Mouse (Mus musculus): ENCODE results near the gene AB124611. TPM values are rescaled to one million over a fixed set of nuclear protein-coding genes. Genes with fewer than 3 reads are reported as not detected.

AB124611 gene
- polyA plus RNA-seq, 1 experiment: 0.56 TPM

DNA sequence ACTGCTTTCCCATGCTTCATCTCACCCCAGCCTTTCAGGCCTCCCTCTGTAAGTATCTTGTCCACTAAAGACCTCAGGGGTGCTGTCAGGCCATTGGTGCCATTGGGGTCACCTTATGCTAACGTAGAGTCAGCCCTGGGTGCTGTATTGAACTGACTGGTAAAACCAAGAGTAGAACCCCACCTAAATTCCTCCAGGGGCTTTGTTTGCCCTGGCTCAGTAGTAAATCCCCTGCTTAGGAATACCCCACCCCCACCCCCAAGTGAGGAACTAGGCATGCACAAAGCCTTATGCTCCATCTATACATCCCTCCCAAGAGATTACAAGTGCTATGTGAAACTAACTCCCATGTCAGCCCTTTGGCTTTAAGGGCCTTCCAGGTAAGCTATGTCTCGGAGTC lies 31.6 kb downstream of the AB124611 start:
- no peak for DNase-seq (ENCODE audit: extremely low spot score in 1 of 2, low spot score in 1 of 2)

DNA sequence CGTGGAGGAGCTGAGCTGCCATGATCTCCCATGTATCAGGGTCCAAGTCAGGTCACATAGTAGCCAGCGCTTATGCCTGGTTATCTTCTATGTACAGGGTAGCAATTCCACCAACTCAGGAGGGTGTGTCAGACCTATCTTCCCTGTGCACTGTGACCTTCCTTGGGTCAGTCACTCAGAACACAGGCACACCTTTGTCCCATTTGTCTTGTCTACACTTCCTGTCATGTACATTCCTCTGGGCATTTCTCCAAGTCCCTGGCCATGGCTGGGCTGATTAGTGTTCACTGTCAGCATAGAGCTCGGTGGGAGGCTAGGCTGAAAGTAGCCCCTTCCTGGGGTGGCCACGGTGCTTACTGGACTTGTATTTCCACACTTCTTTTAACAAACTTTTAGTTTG lies 32.4 kb downstream of the AB124611 start:
- DNase-seq (ENCODE audit: extremely low spot score in 1 of 2, low spot score in 1 of 2): no peak

DNA sequence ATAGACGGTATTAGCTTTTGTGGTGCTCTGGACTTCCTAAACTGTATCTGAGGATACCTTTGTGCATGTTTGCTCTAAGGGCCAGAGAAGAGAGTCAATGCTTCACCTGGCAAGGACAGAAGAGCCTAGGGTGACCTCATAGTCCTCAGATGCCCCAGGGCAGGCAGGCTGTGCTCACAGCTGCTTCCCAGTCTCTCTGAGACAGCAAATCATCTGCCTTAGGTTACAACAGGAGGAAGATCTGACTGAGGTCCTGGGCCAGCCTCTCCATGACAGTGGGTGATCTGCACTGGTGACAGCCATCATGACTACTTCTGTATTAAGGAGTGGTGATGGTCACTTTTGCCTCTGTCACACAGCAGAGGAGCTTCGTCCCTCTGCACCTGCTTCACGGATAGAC lies 33.2 kb downstream of the AB124611 start:
- no peak for DNase-seq (ENCODE audit: extremely low spot score in 1 of 2, low spot score in 1 of 2)

DNA sequence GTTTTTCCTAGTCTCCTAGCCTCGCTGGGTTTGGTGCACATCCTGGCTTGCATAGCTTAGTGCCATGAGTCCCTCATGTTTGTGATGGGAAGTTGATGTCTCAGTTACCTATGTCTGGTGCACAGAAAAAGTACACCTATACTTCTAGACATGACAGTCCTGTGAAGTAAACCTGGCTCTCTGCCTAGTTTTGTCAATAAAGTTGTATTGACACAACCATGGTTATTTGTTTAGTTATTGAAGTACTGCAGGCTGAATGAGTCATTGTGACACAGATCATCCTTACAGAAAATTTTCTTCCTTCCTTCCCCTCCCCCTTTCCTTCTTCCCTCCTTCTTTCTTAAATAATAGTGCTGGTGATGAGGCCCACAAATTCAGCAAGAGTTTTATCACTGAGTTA lies 38.4 kb downstream of the AB124611 start:
- DNase-seq (ENCODE audit: extremely low spot score in 1 of 2, low spot score in 1 of 2): no peak

DNA sequence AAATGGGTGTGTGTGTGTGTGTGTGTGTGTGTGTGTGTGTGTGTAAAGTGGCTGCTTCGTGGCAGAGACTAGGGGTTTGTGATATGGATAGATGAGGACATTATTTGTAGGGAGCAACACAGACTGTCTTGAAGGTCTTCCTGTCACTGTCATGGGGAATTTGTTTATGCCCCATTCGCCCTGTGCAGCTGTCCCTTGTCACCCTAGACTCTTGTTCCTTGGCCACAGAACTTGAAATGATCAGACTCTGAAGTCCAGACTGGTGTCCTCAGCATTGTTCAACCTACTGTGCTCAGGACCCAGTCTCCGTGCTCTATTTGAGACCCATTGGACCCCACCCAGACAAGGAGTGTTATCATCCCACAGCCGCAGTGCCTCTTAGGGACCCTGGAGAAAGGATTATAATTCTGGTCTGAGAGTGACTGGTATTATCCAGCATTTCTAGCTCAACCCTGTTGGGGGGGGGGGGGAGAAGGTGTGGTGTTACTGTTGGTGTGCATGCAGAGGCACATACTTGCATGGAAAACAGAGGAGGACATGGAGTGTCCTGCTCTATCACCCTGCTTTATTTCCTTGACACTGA lies 39.1 kb downstream of the AB124611 start:
- DNase-seq (ENCODE audit: extremely low spot score in 1 of 2, low spot score in 1 of 2): no peak

DNA sequence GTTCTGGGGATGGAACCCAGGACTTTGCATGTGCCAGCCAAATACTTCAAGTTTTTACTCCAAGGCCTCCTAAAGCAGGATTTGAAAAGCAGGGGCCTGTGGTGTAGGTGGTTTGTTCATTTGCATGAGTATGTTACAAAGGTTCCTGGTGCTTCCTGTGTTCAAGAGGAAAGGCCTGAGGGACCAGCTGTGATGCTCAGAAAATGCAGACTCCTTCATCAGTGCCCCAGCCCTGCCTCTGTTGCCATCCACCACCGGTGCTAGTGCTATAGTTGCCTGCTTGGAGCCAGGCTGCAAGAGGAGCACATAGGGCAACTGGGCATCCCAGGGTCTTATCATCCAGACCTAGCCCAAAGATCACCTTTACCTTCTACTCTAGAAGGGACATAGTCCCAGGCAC lies 40.6 kb downstream of the AB124611 start:
- DNase-seq (ENCODE audit: extremely low spot score in 1 of 2, low spot score in 1 of 2): no peak

DNA sequence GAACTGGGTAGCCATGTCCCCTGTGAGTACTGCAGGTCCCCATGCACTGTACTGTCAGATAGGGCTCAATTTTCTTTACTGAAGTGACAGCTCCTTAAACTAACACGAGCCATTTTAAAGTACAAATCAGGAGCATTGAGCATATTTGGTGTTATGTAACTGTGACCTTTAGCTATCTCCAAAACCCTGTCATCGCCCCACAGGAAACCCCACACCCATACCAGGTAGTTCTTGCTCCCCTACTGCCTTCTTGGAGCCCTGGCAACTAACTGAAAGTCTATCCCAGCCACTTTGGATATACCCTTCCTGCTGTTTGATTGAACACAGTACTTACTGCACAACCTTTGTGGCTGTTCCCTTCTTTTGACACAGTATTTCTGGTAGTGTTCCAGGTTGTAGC lies 41.1 kb downstream of the AB124611 start:
- no peak for DNase-seq (ENCODE audit: extremely low spot score in 1 of 2, low spot score in 1 of 2)

DNA sequence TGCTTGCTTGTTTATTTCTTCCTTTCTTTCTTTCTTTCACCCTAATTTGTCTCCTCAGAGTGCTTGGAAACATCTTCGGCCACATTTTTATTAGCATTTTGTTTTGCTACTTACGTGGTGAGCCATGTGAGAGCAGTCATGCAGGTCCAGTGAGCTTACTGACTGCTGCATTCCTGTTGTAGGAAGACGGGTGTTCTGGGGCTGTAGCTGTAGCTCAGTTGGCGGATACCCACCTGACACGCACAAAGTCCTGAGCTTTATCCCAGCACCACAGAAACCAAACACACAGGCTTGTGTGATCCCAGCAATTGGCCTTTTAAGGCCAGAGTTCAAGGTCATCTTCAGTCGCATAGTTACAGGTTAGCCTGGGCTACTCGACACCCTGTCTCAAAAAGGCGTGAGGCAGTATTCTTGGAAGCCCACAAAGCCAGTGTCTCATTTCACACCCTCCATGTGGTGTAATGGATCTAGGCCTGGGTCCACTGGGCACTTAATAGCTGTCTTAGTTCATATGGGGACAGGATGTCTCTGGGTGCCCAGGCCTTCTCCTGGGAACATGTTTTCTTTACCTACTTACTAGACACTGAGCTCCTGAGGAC lies 42.8 kb downstream of the AB124611 start:
- no peak for DNase-seq (ENCODE audit: extremely low spot score in 1 of 2, low spot score in 1 of 2)

DNA sequence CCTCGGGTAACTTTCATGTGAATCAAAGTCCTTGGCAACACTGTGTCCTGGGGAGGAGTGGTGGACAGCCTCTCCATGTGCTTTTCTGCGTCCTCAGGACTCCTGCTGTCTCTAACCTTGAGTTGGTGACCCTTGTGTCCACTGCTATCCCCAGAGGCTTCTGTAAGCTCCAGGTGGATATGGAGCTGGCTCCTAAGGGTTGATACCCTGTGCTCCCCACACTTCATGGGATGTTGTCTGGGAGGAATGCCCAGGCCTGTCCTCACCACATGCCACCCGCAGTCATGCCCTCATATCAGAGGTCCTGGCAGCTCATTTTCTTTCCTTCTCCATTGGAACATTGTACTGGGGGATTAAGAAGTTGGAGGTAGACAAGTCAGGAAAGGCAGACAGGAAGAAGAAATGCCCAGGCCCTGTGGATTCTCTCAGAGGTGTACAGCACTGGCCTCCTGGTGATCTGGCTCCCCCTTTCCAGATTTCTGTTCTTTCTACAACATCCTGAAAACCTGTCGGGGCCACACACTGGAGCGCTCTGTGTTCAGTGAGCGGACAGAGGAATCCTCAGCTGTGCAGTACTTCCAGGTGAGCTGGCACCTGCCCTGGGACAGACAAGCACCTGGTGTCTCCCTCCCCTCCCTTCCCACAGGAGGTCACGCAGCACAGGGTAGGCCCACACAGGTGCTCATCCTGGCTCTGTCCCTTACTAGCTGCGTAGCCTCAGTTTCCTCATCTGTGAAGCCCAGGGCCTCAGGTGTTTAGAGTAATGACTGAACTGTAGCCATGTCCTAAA lies 48.2 kb downstream of the AB124611 start:
- DNase-seq (ENCODE audit: extremely low spot score in 1 of 2, low spot score in 1 of 2): no peak

DNA sequence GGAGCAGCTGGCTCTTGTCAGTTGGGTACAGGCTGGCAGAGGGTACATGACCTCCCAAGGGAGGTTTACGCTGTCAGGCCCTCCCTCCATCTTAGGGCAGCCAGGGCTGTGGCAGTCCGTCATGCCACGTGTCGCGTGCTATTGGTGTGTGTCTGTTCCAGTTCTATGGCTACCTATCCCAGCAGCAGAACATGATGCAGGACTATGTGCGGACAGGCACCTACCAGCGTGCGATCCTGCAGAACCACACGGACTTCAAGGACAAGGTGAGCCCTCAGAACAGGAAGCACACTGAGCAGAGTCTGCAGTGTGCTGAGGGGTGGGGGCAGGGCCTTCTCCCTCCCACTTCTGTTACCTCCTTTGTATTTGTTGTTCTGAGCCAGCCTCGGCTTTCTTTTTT lies 49.3 kb downstream of the AB124611 start:
- DNase-seq (ENCODE audit: extremely low spot score in 1 of 2, low spot score in 1 of 2): no peak

DNA sequence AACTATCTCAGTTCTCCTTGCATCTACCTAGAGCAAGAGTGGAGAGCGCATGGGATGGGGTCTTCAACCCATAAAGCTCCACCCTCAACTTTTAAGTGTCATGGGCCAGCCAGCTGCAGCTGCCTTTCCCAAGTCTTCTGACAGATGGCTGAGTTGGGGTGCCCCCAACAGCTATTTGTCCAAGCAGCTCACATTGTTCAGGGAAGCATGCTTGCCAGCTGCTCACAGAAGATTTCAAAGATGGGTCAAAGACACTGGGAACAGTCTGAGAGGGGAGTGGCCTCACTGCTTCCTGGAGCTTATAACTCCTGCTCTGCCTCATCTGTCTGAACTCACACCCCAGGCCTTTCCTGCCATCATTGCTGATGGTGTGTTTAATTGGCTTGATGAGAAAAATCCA lies 50.3 kb downstream of the AB124611 start:
- DNase-seq (ENCODE audit: extremely low spot score in 1 of 2, low spot score in 1 of 2): no peak

DNA sequence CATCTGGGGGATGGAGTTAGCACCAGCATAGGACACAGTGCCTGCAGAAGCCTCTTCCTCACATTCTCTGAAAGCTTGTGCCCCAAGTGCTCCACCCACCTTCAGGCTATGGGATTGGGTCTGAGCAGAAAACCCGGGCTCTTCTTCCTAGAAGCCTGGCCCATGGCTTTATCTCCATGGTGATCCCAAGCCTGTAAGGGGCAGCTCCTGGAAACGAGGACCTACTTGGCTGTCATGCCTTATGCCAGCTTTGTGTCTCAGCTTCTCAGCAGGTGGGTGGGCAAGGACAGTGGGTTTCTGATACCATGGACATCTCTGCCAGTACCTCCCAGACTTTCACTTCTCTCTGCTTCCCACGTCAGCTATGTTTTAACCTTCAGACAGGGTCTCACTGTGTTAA lies 52.2 kb downstream of the AB124611 start:
- no peak for DNase-seq (ENCODE audit: extremely low spot score in 1 of 2, low spot score in 1 of 2)

DNA sequence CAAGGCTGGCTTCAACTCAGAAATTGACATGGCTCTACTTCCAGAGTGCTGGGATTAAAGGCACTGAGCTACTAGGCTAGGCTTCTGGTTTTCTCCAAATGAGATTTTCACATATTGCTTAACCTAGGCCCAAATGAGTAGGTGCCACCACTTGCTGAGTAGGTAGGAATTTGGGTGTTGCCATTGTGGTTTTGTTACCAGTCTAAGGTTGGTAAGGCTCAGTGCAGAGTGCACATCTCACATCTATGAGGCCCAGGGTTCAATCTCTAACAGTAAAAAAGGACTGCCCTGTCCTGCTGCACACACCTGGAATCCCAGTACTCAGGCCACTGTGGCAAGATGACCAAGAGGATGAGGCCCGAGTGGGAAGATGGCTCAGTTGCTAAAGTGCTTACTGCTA lies 59.4 kb downstream of the AB124611 start:
- no peak for DNase-seq (ENCODE audit: extremely low spot score in 1 of 2, low spot score in 1 of 2)

DNA sequence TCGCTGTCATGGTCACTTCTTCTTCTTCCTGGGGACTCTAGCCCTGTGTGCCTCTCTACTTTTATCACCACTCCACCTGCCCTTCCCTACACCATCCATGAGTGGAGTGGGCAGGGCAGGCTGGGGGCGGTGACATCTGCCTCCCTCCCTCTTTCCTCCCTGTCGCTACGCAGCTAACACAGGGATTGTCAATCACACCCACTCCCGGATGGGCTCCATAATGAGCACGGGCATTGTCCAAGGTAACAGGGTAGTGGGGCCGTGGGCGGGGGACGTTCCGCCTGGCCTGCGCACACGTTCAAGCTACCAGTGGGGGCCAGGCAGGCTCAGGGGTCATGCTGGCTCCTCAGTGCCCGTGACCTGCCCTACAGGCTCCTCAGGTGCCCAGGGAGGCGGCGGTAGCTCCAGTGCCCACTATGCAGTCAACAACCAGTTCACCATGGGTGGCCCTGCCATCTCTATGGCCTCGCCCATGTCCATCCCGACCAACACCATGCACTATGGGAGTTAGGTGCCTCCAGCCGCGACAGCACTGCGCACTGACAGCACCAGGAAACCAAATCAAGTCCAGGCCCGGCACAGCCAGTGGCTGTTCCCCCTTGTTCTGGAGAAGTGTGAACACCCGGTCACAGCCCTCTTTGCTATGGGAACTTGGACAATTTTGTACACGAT lies 61.8 kb downstream of the AB124611 start:
- no peak for DNase-seq (ENCODE audit: extremely low spot score in 1 of 2, low spot score in 1 of 2)

DNA sequence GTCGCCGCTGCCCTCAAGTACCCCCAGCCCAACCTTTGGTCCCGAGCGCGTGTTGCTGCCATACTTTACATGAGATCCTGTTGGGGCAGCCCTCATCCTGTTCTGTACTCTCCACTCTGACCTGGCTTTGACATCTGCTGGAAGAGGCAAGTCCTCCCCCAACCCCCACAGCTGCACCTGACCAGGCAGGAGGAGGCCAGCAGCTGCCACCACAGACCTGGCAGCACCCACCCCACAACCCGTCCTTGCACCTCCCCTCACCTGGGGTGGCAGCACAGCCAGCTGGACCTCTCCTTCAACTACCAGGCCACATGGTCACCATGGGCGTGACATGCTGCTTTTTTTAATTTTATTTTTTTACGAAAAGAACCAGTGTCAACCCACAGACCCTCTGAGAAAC lies 62.4 kb downstream of the AB124611 start:
- DNase-seq (ENCODE audit: extremely low spot score in 1 of 2, low spot score in 1 of 2): no peak

DNA sequence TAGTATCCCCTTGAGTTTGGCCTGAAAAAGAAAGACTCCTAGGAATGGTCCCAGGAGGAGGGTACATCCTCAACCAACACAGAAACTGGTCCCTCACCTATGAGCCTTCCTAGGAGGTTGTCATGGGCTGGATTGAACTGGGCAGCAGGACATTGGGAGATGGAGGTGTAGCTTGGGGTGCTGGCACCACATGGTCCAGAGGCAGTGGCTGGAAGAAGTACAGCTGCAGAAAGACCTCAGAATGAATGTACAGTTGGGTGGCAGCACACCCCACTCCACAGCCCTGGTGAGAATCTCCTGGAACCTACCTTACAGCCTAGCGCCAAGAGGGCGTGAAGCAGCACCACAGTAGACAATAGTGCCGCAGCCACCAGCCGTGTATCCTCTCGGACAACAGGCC lies 63.6 kb downstream of the AB124611 start:
- no peak for DNase-seq (ENCODE audit: extremely low spot score in 1 of 2, low spot score in 1 of 2)

DNA sequence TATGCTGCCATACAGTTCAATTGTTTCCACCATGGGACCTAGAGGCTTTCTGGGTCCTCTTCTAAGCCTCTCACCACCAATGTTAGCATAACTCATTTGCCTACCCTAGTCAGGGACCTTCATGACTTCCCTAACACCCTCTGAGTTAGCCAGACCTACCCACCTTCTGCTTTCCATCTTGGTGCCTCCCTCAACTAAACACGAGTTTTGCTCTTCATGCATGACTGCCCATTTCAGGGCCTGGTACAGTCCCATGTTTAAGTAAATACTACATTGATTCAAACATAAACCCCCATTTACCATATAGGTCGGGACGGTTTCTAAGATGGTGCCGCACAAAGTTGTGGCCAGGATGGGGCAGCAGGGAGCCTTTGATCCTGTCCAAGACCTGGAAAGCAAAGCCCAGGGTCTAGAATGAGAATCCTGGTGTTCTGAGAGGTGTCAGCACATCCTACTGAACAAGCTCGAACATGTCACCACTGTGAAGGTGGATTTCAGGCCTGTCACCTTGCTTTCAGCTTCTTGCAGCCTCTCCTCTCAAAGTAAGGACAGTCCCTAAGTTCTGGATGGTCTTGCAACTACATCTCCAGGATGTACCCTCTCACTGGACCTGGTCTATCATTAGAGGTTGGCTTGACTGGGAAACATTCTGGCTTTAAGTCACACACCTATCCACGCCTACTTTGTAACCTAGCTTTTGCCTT lies 65.3 kb downstream of the AB124611 start:
- DNase-seq (ENCODE audit: extremely low spot score in 1 of 2, low spot score in 1 of 2): no peak

DNA sequence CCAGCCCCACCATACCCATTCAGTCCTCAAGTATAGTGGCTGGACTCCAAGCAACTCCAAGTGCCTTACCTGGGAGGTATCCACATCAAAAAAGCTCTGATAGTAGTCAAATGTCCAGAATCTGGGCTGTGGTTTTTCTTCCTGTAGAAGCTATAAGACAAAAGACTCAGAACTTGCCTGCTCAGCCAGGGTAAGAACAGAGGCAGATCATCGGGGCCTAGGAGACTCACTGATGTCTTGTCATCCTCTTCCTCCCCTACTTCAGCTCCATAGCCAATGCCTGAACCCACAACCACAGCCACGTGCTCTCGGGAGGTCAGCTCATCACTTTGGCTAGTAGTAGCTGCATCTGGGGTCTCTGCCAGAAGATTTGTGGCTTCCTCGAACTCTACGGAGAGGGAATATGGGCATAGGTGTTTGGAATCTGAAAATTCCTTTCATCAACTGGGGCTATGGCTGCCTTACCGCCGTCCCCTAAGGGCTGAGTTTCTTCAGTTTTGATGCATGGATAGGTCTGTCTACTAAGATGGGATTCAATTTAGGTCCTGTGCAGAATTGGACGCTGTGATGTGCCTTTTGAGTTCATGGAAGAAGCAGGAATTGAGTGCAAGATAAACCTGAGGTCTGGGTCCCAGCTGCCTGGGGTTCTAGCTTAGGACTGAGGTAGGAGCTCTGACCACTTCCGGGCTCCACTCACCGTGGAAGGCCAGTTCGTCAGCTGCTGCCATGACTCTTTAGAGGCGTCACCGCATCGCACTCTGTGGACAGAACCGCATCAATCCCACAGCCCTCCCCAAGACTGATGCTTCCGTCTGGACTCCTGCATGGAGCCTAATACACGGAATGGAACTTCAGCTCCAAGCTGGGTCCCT lies 66.1 kb downstream of the AB124611 start:
- DNase-seq (ENCODE audit: extremely low spot score in 1 of 2, low spot score in 1 of 2): no peak

DNA sequence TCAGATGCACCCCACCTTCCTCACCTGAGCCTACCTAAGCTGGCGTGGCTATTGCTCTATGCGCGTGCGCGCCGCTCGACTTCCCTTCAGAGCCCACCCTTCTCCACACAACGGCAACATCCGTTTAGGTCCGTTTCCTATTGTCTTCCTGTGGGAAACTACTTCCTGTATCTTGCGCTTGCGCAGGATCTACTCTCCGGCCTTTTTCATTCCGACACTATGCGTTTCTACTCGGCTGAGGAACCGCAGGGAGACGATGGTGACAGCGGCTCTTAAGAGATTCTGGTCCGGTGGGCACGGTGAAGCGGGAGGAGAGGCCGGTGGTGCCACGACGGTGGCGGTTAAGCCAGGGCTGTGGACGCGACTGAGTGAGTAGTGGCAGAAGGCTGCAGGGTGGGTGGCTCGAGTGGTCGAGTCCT lies 66.7 kb downstream of the AB124611 start, which contains the start of the genes Timm29 and Yipf2:
TSS of gene Timm29 (plus strand) at position 20 of the 419 bp plus-strand sequence.
TSS of gene Yipf2 (minus strand) at position 126 of the 419 bp plus-strand sequence.
- DNase-seq (ENCODE audit: extremely low spot score in 1 of 2, low spot score in 1 of 2): peak; percentile 93 to 99
